Mouse (Mus musculus): ENCODE measurements around the gene Nphs1. TPM values are rescaled to one million over a fixed set of nuclear protein-coding genes. Genes with fewer than 3 reads are reported as not detected.

Gene Nphs1
- total RNA-seq, 1 experiment from 2014 or later, result not detected

DNA sequence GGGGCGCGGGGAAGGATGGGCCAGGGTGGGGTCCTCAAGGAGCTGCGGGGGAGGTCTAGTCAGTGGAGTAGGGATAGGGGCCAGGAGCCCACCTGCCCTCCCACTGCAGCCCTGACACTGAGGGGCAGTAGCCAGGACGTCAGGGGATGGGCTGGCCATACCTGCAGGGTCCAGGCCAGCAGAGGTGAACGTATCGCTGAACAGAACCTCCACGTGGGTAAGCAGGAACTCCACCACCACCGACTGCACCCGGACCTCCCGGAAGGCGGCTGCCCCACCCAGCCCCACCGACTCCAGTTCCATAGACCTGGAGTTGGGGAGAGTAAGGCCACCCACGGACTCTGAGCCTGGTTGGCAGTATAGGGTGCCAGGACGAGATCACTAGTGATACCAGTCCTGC is 68.9 kb downstream of the Nphs1 start:
- ATAC-seq (replicated peaks; ENCODE audit: insufficient number of reproducible peaks, low FRiP score, low TSS enrichment, poor library complexity, severe bottlenecking), result no peak

DNA sequence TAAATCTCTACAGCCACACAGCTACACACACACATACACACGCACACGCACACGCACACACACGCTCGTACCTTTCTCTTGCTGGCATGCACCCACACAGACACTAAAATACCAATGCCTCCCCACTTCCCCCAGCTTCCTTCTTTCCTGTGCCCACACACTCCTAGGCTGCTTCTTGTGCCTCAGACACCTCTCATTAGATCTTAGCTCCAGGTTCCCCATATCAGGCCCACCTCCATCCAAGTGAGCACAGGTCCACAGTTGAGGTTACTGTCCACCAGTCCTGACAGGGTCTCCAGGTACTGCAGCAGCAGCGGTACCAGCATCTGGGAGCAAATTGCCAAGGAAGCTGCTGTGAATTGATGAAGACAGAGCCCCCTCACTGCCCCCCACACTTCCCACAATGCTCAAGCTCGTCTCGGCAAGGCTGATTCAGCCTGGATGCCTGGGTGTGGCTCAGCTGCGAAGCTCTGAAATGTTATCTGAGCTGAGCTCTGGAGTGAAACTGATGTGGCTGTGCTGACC is 73.2 kb downstream of the Nphs1 start:
- ATAC-seq (replicated peaks; ENCODE audit: insufficient number of reproducible peaks, low FRiP score, low TSS enrichment, poor library complexity, severe bottlenecking), result no peak

DNA sequence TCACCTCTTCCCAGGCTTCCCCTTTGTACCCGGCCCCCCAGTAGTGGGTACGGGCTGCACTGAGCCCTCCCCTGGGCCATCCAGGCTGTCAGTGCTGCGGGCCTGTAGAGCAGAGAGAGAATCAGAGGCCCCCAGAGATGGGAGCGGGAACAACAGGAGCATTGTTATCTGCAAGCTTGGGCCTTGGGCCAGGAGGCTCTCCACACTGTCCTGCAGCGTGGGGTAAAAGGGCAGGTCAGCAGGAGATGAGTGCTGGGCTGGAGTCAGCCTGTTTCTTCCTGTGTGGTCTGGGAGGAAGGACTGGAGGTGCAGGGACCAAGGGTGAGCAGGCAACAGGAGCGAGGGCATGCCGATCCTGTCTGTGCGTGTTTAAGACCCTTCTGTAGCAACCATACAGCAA is 74.8 kb downstream of the Nphs1 start:
- no peak for ATAC-seq (replicated peaks; ENCODE audit: insufficient number of reproducible peaks, low FRiP score, low TSS enrichment, poor library complexity, severe bottlenecking)

DNA sequence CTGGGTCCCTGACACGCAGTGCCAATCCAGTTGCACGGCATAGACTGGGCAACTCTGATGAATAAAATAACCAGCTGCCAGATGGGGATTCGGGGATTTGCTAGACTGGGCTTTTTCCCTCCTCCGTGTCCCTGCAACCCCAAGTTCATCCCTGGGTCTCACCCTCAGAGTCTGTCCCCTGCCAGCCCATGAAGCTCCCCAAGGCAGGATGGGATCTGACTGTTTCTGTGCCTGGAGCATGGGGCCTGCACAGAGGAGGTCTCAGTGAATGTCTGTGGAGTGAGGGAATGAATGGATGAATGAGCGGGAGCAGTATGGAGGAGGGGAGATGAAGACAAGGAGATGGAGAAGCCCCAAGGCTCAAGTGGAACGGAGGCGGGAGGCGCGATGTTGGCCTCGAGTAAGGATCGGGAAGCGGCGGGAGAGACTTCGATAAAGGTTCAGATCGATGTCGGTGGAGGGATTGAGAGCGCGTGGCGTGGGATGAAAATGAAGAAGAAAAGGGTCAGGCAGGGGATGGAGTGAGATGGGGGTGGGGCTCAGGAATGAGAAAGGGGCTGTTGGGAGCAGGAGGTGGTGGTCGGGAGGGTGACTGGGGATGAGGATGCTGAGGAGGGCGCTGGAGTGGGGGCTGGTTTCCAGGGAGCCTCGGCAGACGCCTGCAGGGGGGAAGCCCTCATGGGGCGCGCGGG is 76.0 kb downstream of the Nphs1 start:
- no peak; the same call in 1 of the 2 replicates for ATAC-seq (replicated peaks; ENCODE audit: insufficient number of reproducible peaks, low FRiP score, low TSS enrichment, poor library complexity, severe bottlenecking)

DNA sequence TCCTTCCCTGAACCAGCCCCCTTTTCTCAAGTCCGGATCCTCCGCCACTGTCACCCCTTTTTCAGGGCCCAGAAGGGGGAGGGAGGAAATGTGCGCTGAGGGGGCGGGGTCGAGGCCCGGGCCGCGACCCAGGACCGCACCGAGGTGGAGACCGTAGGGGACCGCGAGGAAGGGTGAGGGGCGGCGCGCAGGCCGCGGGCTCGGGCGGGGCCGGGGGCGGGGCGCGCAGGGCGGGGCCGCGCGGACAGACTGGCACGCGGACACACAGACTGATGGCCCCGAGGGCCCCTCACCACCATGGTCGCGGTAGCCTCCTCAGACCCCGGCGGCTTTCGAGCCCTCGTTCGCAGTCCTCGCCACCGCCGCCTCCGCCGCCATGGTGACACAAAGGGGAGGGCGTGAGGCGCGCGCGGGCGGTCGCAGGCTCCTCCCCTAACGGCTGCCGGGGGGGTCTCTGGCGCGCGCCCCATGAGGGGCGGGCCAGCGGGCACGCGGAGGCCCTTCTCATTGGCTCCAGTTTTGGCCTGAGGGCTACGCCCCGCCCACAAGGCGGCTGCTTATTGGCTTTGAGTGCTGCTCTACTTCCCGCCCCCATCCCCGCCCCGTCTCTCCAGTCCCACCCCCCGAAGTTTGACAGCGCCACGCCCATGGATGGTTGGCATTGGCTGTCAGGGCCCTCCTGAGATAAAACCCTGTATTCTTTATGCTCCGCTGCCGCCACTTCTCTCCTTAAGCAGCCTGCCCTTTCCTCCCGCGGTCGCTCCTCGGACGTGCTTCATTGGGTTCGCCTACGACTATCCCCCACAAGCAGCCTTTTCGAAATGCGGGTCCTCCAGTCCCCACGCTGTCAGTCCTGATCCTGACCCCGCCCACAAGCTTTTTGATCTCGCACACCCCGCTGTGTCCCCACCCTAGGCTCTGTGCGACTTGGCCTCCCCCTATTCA is 76.8 kb downstream of the Nphs1 start, which contains the start of gene Arhgap33:
Gene Arhgap33 (minus strand): TSS at position 428 of the 945 bp plus-strand sequence.
- ATAC-seq (replicated peaks; ENCODE audit: insufficient number of reproducible peaks, low FRiP score, low TSS enrichment, poor library complexity, severe bottlenecking), result peak; percentile 89

Other genes with a start within 250 kb of the Nphs1 start
- gene Polr2i, start 226.4 kb upstream of the Nphs1 start, total RNA-seq (2017), result 29.5 to 52.1 TPM (median 49.3 TPM) in 3 replicates
- 32.7 to 60.7 TPM (median 37.0 TPM) in 3 replicates for gene Tbcb, start 226.0 kb upstream of the Nphs1 start, total RNA-seq (2017)
- gene Ovol3, start 222.6 kb upstream of the Nphs1 start, total RNA-seq (2017), result not detected in 3 replicates
- gene Thap8, start 178.2 kb upstream of the Nphs1 start, total RNA-seq (2017), result 1.0 to 3.2 TPM in 2 of 3 replicates, not detected in the other
- 1.3 to 4.7 TPM (median 3.0 TPM) in 3 replicates for gene Wdr62, start 177.9 kb upstream of the Nphs1 start, total RNA-seq (2017)
- 2.2 TPM in 1 of 3 replicates, not detected in the others for gene Clip3, start 166.6 kb upstream of the Nphs1 start, total RNA-seq (2017)
- 27.8 to 47.4 TPM (median 35.8 TPM) in 3 replicates for gene Alkbh6, start 149.6 kb upstream of the Nphs1 start, total RNA-seq (2017)
- gene Syne4, start 143.5 kb upstream of the Nphs1 start, total RNA-seq (2017), result 3.0 TPM in 1 of 3 replicates, not detected in the others
- gene E130208F15Rik, start 136.6 kb upstream of the Nphs1 start, total RNA-seq (2017), result 2.2 to 10.7 TPM (median 8.0 TPM) in 3 replicates
- gene Sdhaf1, start 134.4 kb upstream of the Nphs1 start, total RNA-seq (2017), result 11.3 to 13.7 TPM (median 11.5 TPM) in 3 replicates
- not detected in 3 replicates for gene Lrfn3, start 95.5 kb upstream of the Nphs1 start, total RNA-seq (2017)
- 1,651 to 1,754 TPM (median 1,724 TPM) in 3 replicates for gene Tyrobp, start 44.6 kb upstream of the Nphs1 start, total RNA-seq (2017)
- 44.2 to 97.2 TPM (median 67.5 TPM) in 3 replicates for gene Hcst, start 38.5 kb upstream of the Nphs1 start, total RNA-seq (2017)
- gene Nfkbid, start 36.6 kb upstream of the Nphs1 start, total RNA-seq (2017), result 25.9 to 48.3 TPM (median 34.1 TPM) in 3 replicates
- 0.68 TPM in 1 of 3 replicates, not detected in the others for gene Aplp1, start 12.8 kb upstream of the Nphs1 start, total RNA-seq (2017)
- not detected in 3 replicates for gene Kirrel2, start 625 bp upstream of the Nphs1 start, total RNA-seq (2017)
- not detected in 3 replicates for gene Prodh2, start 35.3 kb downstream of the Nphs1 start, total RNA-seq (2017)
- gene Arhgap33, start 76.7 kb downstream of the Nphs1 start, total RNA-seq (2017), result 0.97 to 1.5 TPM in 2 of 3 replicates, not detected in the other
- 0.19 to 2.7 TPM (median 1.5 TPM) in 3 replicates for gene Hspb6, start 93.9 kb downstream of the Nphs1 start, total RNA-seq (2017)
- 1.7 to 4.3 TPM (median 3.3 TPM) in 3 replicates for gene Proser3, start 94.0 kb downstream of the Nphs1 start, total RNA-seq (2017)
- 8.1 to 26.1 TPM (median 10.0 TPM) in 3 replicates for gene Lin37, start 101.5 kb downstream of the Nphs1 start, total RNA-seq (2017)
- 66.7 to 101 TPM (median 99.2 TPM) in 3 replicates for gene U2af1l4, start 105.0 kb downstream of the Nphs1 start, total RNA-seq (2017)
- gene Gm49396, start 105.0 kb downstream of the Nphs1 start, total RNA-seq (2017), result 3.5 to 14.5 TPM (median 11.1 TPM) in 3 replicates
- gene Psenen, start 105.3 kb downstream of the Nphs1 start, total RNA-seq (2017), result 76.7 to 145 TPM (median 135 TPM) in 3 replicates
- 0.43 TPM in 1 of 3 replicates, not detected in the others for gene Igflr1, start 107.1 kb downstream of the Nphs1 start, total RNA-seq (2017)
- gene Kmt2b, start 130.4 kb downstream of the Nphs1 start, total RNA-seq (2017), result 15.4 to 44.0 TPM (median 23.8 TPM) in 3 replicates
- gene Zbtb32, start 140.6 kb downstream of the Nphs1 start, total RNA-seq (2017), result 8.4 to 30.5 TPM (median 20.6 TPM) in 3 replicates
- gene Upk1a, start 154.5 kb downstream of the Nphs1 start, total RNA-seq (2017), result 1.1 TPM in 1 of 3 replicates, not detected in the others
- 424 to 540 TPM (median 506 TPM) in 3 replicates for gene Cox6b1, start 167.8 kb downstream of the Nphs1 start, total RNA-seq (2017)
- gene Etv2, start 177.5 kb downstream of the Nphs1 start, total RNA-seq (2017), result not detected in 3 replicates
- gene Rbm42, start 192.0 kb downstream of the Nphs1 start, total RNA-seq (2017), result 63.9 to 74.7 TPM (median 64.6 TPM) in 3 replicates
- 5.6 to 20.3 TPM (median 11.0 TPM) in 3 replicates for gene Haus5, start 206.7 kb downstream of the Nphs1 start, total RNA-seq (2017)
- not detected in 3 replicates for gene Pmis2, start 213.3 kb downstream of the Nphs1 start, total RNA-seq (2017)
- gene 2200002J24Rik, start 240.6 kb downstream of the Nphs1 start, total RNA-seq (2017), result not detected in 3 replicates

Measured in monocyte, adult 5-6 weeks (primary cell).